Mouse (Mus musculus): Measurements from ENCODE around the gene Sfmbt2.

Gene Sfmbt2

GRCm38 (mm10) chr2:10372776-10373507, 2.6 kb downstream of the Sfmbt2 start:
- DNase-seq (ENCODE audit: low read depth) = no peak

DNA sequence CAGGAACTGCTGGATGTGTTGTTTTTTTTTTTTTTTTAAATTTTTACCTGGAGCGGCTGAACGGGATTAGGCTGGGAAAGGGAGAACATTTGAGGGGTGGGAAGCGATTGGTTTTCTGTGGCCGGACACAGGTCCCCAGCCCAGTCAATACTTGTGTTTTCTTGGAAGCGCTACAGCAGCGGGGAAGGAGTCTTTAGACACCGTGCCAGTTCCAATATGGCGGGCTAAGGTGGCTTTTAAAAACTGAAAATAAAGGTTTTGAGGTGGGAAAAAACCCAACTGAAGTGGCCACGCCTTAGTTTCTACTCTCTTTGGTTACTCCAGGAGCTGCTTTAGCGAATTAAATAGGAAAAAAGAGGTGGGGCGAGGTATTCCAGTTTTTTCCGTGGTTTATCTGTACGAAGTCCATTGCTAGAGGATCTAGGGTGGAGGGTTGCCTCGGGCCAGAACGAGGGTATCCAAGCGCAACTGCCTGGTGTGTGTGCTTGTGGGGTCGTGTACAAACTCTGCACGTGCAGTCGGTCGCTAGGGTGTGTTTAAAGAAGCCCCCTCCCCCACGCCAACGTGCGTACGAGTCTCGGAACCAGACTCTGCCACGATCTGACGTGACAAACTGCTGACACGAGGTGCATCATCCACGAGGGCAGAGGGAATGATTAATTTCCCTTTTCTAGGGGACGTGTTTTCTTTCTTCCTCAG, 3.3 kb downstream of the Sfmbt2 start:
- no peak for DNase-seq (ENCODE audit: low read depth)

DNA sequence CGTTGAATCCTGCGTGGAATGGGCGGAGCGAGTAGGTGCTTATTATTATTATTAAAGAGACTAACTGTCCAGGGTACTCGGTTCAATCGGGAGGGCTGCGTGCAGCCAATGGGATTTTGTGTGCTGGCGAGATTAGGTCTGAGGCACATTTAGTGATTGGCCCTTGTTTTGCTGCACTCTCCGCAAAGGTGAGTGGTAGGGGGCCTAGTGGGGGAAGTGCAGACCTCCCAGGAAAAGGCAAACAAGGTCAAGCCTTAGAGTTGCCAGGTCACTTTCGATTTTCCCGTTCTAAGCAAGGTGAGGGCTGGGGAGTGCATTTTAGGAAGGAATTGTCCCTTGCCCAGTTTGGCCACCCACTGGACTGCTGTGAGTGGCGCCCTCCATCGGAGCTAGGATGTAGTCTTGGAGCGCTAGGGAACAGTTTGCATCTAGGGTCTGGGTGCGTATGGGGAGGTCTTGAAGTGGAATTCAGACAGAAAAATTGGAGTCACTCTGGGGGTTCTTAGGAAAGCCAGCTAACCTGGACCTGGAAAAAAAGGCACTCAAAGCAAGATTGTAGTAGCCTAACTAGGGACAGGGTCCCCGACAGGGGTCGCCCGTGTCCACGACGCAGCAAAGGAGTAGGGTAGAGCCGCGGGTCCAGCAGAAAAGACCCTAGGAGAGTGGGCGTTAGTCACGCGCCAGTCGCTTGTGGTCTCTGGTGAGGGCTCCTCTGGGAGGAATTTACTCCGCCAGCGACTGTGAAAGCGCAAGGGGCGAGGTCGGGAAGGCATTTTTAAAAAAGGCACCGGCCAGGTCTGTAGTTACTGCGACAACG, 4.1 kb downstream of the Sfmbt2 start:
- no peak for DNase-seq (ENCODE audit: low read depth)

DNA sequence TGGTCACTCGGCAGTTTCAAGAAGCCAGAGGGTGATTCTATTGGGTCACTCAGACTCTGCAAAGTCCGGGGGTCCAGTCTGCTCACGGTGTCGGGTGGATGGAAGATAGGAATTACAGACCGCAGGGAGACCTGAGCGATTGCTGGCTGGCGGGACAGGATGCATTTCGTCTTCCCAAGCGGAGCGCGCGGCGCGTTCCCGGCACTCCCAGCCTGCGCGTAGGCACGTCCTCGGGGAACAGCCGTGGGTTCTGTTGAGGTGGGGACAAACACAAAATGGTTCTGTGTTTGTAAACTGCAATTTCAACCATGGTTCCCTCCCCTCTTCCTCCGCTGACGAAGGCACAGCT, 4.7 kb downstream of the Sfmbt2 start:
- DNase-seq (ENCODE audit: low read depth) = no peak

DNA sequence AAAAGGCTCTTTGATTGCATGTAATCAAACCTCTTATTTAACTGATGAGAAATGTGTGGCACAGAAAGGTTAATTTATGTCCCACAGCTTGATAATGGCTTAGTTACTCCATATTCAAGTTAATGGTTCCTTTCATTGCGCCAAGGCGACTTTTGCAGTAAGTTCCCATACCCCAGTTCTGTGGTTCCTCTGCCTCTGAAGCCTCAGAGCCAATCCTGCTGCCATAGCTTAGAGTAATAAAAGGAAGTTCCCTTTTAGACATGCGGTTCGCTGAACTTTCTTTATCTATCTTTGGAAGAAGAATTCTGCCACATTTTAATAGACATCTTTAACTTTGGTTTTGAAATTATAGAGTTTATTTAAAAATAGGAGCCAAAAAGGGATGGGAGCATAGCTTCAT, 19.7 kb downstream of the Sfmbt2 start:
- no peak for DNase-seq (ENCODE audit: low read depth)

DNA sequence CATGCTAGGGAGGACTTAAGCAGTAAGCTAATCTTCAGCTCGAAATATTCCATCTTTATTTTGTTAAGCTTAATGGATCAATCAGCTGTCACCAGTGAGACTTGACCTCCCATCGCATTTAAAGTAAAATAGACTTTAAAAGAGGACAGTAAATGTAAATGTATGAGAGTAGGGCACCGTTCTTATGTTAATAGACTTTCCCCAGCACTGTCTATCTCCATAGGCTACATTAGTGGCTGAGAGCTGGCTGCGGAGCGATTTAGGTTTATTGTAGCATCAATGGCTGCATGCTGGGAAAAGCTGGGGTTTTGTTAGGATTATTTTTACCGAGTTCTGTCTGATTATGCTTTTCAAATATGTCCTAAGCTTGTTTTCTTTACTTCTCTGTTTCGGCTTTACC, 20.5 kb downstream of the Sfmbt2 start:
- no peak for DNase-seq (ENCODE audit: low read depth)

DNA sequence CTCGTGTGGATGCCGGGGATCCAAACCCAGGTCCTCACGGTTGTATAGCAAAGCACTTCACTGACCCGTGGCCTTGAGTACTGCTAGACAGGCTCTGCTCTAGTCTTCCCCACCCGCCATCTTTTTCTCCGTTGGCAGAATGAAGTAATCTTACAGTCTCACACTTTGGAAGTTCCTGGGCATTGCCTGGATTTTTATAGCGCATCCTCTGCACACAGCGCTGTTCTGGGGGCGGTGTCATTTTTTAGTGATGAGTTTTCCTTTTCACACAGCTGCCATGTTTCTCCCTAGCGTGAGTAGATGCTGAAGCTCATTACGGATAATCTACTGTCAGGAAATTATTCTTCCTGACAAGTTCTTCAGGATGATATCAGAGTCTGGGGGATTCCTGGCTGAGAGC, 24.8 kb downstream of the Sfmbt2 start:
- no peak for DNase-seq (ENCODE audit: low read depth)

GRCm38 (mm10) chr2:10397790-10398189, 27.5 kb downstream of the Sfmbt2 start:
- DNase-seq (ENCODE audit: low read depth) = no peak

- DNase-seq (ENCODE audit: low read depth) = no peak
Measured at GRCm38 (mm10) chr2:10406151-10406550, 35.8 kb downstream of the Sfmbt2 start.

GRCm38 (mm10) chr2:10409422-10409821, 39.1 kb downstream of the Sfmbt2 start:
- DNase-seq (ENCODE audit: low read depth) = no peak

DNA sequence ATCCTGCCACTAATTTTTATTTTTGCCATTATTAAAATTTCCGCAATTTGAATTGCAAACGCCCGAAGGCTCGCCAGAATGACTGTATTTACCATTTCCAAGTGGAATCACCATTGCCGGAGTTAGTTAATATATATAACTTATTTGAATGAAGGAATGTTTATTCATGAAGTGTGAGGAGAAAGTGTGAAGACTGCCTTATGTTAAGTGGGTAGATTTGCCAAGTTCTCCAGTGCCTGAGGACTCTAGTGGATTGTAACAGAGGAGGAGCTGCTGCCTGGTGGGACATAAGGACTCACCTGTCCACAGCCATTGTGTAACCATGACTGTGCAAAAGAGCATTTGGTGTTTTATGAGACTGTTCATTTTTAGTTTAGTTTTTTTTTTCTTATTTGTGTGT, 39.8 kb downstream of the Sfmbt2 start:
- DNase-seq (ENCODE audit: low read depth) = no peak

DNA sequence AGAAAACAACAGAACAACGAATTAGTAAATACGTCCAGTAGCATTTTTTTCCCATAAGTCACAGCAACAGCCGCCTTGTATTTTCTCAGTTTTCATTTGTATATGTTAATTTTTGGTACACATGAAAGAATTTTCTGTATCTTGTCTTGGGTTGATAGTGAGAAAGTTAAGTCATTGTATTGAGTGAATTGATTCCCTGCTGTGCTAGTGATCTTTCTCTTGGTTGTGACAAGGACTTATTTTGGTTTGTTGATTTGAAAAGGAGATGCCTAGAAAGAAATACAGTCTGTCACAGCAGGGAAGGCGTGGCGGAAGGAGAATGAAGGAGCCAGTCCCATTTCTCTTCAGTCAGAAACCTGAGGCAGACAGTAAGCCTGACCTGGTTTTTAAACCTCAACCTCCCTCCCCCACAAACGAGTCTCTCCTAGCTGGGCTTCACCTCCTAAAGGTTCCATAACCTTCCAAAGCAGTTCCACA, 50.7 kb downstream of the Sfmbt2 start:
- no peak for DNase-seq (ENCODE audit: low read depth)

DNA sequence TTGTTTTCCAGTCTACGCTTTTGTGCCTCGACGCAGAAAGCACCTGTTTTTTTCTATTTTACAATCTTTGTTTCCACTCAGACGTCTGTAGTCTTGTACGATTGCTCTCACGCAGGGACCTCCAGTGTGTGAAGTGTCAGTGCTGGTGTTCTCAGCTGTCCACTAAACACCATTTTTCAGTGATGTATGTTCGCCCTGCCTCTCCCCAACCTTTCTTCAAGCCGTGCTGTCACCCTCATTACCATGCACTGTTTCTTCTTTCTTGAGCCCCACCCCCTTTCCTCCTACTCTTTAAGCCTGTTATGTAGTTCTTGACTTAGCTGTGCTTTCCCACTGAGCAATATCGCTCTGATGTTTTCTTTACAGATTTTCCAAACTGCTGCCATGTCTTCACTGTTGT, 67.0 kb downstream of the Sfmbt2 start:
- no peak for DNase-seq (ENCODE audit: low read depth)

- DNase-seq (ENCODE audit: low read depth) = no peak
Measured at GRCm38 (mm10) chr2:10441811-10442210, 71.5 kb downstream of the Sfmbt2 start.

GRCm38 (mm10) chr2:10453577-10453976, 83.3 kb downstream of the Sfmbt2 start:
- DNase-seq (ENCODE audit: low read depth) = no peak

GRCm38 (mm10) chr2:10458309-10458708, 88.0 kb downstream of the Sfmbt2 start:
- DNase-seq (ENCODE audit: low read depth) = no peak

- DNase-seq (ENCODE audit: low read depth) = no peak
Measured at GRCm38 (mm10) chr2:10516516-10516915, 146.2 kb downstream of the Sfmbt2 start.

- DNase-seq (ENCODE audit: low read depth) = no peak
Measured at GRCm38 (mm10) chr2:10521719-10522415, 151.6 kb downstream of the Sfmbt2 start.

GRCm38 (mm10) chr2:10525622-10526021, 155.3 kb downstream of the Sfmbt2 start:
- DNase-seq (ENCODE audit: low read depth) = no peak

GRCm38 (mm10) chr2:10541762-10542161, 171.5 kb downstream of the Sfmbt2 start:
- no peak for DNase-seq (ENCODE audit: low read depth)

DNA sequence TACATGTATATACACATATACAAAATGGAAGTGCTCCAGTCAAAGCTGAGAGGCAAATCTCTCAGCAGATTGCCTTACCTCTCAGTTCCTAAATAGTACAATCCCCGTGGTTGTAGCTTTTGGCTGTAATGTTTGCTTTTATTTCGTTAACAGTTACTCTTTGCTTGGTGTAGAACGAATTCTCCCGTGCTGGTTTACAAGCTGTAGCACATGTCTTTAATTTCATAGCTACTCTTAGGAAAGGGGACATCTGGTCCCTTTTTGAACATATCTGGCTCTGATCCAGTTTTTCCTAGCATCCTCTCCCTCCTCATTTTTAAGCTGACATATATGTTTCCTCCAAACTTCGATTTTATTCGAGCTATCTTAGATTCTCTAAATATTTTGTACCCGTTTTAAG, 172.1 kb downstream of the Sfmbt2 start:
- no peak for DNase-seq (ENCODE audit: low read depth)

DNA sequence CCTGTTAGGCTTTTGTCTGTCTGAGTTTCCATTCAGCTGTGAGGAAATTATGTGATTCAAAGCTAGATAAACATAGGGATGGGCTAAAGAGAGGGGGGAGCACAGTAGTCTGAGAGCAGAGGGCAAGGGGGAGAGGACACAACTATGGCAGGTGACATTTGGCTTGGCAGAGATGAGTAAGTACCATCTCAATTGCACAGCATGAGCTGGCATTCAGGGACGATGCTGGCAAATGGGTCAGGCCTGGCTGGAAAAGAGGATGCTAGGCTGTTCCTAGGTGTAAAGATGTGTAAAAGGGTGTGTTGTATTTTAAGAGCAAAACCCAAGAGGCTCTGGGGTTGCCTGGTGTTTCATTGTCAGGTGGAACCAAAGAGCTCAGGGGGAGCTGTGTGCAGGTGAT, 188.5 kb downstream of the Sfmbt2 start:
- no peak for DNase-seq (ENCODE audit: low read depth)

All from c-Kit-positive CD71-positive TER-119-negative erythroid progenitor cells, embryonic 14.5 days (primary cell).